Mouse (Mus musculus) adrenal gland, adult 18-20 months (tissue): ENCODE results near the gene Nlgn2. TPM values are rescaled to one million over a fixed set of nuclear protein-coding genes. Genes with fewer than 3 reads are reported as not detected.

Source experiments
- DNase-seq, 2 experiments: peaks; one replicate each; pipeline ENCODE4 v3.0.0; 2021 to 2022; ENCODE audit warnings: low spot score in 2 of 2
- microRNA-seq, 2 experiments: library from miRNA; unstranded; fragments of <30 nt; microRNA quantifications; one replicate each; pipeline ENCODE4 v1.2.0; 2021; ENCODE audit warnings: borderline number of aligned reads in 2 of 2
- total RNA-seq, 2 experiments: library from RNA; stranded (reverse); gene quantifications; 1 replicate in 1 of 2; 2 replicates in 1 of 2; pipeline ENCODE4 v1.2.3; 2021

Gene Nlgn2
- total RNA-seq, 2 experiments from 2014 or later: 19.7 to 24.9 TPM

DNA sequence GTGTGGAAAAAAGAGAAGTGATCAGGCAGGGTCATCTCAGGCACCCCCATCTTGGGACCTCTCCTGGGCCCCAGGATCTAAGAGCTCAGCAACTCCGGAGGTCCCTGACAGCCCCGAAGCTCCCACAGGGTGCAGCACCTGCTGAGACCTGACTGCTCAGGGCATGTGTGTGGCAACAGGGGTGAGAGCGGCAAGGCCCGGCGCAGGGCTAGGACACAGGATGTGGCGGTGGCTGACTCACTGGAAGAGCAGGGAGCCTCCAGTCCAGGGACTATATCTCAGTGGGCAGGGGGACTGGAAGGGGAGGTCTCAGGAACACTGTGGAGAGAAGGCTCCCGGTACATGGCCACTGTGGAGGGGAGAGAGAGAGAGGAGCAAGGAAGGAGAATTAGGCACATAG lies 39.7 kb downstream of the Nlgn2 start:
- DNase-seq: no peak

DNA sequence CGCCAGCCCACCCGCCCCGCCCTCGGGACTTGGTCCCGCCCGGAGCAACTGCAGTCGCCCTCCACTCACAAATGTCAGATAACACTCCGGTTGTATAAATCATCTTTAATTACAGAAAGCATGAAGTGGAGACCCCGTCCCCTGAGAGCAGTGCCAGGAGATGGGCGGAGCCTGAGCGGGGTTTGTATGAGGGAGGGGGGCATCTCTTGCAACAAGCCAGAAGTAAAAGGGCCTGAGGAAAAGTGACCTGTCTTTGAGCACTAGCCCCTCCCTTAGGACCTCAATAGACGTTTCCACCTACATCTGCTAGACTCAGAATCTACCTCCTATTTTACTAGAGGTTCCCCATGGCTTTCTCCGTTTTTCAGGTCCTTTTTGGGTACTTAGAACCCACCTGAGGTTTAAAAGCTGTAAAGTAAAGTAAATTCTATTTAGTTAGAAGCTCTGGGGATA lies 41.6 kb downstream of the Nlgn2 start:
- DNase-seq: no peak

DNA sequence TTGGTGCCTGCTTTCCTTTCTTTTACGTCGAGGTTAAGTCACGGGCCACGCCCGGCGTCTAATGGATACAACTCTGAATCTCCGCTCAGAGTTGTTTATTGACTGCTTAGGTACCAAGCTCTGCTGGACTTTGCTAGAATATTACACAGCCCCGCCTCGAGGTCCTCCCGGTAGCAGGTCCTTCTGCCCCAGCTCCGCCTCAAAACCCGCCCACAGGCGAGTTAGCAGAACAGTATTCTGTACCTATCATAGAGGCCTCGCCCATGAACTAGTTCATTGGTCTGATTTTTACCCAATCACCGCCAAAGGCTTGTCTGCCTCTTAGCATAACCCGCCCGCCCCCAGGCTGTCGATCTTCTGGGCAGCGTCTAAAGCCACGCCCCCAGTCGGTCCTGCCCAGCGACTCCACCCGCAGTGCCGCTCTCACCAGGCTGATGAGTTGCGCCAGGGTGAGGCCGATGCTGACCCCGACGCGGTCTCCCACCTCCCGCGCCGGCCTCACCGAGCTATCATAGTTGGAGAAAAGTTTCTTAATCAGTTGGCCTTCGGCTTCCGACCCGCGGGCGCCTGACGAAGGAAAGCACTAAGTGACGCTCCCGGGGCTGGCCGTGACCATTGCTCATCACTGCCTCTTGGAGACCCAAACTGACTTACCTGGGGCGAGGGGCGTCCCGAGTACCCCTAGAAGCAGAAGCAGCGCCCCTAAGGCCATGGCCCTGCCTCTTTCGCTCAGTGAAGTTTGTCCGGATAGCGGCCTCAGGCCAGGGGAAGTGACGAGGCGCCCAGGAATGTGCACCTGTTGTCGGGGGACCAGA lies 42.2 kb downstream of the Nlgn2 start, which contains the start of gene Chrnb1:
TSS of gene Chrnb1 (minus strand) at position 776 of the 815 bp plus-strand sequence.
- DNase-seq: peak; percentile 84 to 86

DNA sequence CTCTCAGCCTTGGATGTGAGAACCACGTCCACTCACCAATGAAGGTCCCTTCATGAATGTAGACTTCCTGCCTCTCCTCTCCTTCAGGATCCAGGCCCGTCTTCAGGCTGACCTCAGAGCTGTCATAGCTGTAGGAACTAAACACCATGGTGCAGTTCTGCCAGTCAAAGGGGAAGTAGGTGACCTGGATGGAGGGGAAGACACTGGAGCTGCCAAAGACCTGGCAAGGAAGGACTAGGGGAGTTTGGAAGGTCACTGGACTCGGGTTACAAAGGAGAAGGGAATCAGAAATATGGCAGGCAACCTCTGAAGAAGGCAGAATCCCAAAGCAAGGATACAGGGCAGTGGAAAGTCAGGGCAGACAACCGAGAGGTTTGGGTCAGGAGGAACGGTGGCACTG lies 44.2 kb downstream of the Nlgn2 start:
- DNase-seq: no peak

DNA sequence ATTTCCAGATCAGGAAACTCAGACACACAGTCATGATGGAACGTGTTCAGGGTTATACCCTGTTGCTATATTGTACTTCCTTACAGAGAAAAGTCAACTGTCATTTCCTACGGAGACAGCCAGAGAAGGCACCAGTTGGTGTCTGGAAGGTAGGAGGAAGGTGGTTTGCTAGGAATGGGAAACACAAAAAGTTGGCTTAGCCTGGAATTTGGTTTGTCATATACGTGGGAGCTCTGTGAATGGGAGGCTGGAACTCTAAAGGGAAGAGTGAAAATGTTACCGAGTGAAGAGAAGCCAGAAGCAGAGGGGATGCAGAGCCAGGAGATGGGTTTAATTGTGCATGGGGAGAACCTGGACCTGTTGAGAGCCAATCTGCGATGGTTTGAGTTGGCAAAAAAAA lies 46.2 kb downstream of the Nlgn2 start:
- DNase-seq: no peak

DNA sequence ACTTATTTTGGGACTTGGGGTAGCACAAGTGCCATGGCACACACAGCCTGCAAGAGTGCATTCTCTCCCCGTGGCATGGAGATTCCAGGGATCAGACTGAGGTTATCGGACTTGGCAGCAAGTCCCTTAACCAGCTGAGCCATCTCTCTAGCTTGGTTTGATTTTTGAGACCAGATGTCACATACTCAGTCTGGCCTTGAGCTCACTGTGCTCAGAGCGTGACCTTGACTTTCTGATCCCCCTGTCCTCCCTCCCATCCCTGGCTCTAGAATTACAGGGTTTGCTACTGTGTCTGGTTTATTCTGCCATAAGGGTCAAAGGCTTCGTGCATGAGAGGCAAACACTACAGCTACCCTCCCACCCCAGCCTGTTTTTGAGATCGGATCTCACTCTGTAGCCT lies 48.2 kb downstream of the Nlgn2 start:
- no peak for DNase-seq

DNA sequence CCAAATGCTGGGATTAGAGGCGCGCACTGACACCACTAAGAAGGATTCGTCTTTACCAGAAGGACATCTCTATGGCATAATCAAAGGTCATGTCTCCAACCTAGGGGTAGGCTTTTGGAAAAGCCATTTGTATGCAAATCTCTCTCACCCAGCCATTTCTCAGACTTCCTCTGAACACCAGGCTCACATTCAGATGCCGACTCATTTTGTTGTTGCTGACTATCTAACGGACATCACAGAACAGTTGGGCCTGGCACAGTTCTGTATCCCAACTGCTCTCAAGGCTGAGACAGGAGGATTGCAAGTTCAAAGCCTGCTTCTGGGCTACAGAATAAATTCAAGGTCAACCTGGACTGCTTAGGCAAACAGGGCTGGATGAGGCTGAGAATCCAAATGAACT lies 50.3 kb downstream of the Nlgn2 start:
- no peak for DNase-seq

DNA sequence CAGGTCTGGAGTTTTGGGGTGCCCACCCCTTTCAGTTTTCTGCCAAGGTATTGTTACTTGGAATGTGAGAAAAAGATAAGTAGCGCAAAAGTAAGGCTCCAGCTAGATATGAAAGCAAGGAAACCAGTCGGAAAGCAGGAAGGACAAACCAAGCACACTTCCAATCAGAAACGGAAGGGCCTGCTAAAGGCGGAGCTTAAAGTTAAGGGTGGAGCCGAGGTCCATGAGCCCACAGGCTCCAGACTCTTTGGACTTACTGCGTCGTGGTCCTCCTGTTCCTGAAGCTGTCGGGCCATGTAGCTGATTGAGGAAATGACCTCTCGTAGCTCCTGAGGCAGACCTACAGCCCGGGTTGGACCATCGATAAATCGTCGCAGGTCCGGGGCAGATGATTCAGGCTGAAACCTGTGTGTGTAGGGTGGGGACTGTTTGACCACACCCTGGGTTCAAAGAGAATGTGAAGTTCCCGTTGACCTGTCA lies 52.8 kb downstream of the Nlgn2 start:
- DNase-seq: no peak

DNA sequence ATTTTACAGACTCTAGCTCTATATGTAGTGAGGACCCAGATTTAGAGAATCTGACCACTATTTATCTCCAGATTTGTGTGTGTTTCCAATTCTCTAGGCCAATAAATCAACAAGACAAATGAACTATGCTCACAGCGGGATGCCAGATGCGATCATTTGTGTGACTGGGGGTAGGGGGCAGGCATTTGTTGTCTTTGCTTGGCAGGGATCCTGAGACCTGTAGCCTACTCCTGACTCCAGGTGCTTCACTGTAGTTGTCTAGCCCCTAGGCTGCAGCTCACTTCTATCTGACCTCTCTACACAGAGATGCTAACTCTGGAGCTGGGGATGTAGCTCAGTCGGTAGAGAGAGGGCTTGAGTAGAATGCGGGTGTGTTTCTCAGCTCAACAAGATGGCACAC lies 55.8 kb downstream of the Nlgn2 start:
- no peak for DNase-seq

DNA sequence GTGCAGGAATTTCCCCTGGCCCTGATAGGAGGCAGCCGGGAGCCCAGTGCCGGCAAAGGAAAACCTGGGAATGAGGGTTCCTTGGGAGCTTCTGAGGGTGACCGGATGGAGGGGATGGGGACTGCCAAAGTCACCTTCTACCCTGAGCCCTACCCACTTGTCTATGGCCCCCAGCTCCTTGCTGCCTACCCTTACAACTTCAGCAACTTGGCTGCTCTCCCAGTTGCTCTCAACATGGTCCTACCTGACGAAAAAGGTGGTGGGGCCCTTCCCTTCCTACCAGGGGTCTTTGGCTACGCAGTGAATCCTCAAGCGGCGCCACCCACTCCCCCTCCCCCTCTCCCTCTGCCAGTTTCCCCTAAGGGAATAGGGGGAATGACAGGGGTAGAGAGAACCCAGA lies 58.6 kb downstream of the Nlgn2 start:
- no peak for DNase-seq

DNA sequence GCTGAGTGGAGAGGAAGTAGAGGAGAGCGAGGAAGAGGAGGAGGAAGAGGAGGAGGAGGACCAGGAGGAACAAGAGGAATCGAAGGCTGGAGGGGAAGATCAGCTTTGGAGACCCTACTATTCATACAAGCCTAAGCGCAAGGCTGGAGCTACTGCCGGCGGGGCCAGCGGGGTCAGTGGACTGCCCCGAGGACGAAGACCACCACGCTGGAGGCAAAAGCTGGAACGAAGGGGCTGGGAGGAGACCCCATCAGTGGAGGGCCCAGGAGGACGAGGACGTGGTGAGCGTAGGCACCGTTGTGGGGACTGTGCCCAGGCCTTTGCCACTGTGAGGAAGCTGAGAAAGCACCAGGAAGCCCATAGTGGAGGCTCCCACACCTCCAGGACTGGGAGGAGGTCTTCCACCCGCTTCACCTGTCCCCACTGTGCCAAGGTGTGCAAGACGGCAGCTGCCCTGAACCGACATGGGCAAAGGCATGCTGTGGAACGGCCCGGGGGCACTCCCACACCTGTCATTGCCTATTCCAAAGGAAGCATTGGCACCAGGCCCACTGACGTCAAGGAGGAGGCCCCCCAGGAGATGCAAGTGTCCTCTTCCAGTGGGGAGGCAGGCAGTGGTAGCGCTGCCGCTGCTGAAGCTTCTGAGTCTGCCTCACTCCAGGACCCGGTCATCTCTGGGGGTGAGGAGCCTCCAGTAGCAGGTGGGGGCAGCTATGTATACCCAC lies 59.2 kb downstream of the Nlgn2 start:
- DNase-seq: no peak

DNA sequence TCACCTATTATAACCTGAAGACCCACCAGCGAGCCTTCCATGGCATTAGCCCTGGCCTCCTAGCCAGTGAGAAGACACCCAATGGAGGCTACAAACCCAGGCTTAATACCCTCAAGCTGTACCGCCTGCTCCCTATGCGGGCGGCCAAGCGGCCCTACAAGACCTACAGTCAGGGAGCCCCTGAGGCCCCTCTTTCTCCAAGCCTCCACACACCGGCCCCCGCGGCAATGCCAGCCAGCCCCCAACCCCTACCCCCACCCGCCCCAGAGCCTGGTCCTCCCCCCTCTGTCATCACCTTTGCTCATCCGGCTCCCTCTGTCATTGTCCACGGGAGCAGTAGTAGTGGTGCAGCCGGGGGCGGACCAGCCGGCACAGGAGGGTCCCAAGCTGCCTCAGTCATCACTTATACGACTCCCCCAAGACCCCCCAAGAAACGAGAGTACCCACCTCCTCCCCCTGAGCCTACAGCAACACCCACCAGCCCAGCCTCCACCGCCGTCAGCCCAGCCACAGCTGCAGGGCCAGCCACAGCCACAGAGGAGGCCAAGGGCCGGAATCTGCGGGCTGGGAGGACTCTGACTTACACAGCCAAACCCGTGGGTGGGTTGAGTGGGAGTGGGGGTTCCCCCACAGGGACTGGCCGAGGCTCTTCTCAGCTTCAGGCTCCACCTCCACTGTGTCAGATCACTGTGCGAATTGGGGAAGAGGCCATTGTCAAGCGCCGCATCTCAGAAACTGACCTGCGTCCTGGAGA lies 59.9 kb downstream of the Nlgn2 start:
- DNase-seq: no peak

DNA sequence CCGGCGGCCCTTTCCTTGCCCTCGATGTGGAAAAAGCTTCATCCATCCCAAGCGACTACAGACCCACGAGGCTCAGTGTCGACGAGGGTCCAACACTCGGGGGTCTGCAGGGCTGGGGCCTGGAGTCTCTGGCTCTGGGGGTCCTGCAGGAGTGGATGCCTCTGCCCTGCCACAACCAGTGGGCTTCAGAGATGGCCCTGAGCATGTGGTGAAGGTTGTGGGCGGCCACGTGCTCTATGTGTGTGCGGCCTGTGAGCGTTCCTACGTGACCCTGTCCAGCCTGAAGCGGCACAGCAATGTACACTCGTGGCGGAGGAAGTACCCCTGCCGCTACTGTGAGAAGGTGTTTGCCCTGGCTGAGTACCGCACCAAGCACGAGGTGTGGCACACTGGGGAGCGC lies 61.1 kb downstream of the Nlgn2 start:
- DNase-seq: no peak

DNA sequence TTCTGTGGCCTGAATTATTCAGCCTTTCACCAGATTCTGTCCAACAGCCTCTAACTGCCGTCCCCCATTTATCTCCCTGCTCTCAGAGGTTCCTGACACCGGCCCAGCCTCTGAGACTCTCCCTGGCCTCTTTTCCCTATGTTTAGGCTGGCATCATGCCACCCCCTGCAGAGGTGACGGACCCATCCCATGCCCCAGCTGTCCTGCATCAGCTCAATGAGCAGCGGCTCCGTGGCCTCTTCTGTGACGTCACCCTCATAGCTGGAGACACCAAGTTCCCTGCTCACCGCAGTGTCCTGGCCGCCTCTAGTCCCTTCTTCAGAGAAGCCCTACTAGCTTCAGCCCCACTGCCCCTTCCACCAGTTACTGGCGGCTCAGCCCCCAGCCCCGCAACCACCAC lies 61.9 kb downstream of the Nlgn2 start:
- no peak for DNase-seq

DNA sequence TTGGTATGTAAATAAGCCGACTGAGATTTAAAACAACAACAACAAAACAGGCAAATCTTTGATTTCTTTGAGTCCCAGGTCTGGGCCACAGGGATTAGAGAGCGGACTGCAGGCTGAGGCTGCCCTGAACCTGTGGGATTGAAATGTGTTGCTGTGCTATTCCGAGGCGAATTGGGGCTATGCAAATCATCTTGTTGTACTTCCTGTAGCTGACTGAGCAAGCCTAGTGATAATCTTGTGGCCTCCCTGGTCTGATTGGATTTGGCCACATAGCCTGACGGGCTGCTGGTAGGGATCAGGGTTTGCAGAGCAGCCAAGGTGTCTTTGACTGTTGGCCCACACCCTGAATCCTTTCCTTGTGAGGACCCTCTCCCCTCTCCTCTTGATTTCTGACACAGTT lies 62.6 kb downstream of the Nlgn2 start:
- DNase-seq: no peak

Small RNA genes lying within 50 kb of the gene (microRNA-seq; reads per million reads assigned to microRNA genes)
- gene Mir6924: 0 to 0.95 reads per million in 2 experiments

Other genes starting within 250 kb of the Nlgn2 start
- gene Atp1b2, start 231.8 kb downstream of the Nlgn2 start, total RNA-seq: 10 to 100 TPM; 32.8 to 39.8 TPM
- gene Shbg, start 219.9 kb downstream of the Nlgn2 start, total RNA-seq: not detected
- gene Sat2, start 215.8 kb downstream of the Nlgn2 start, total RNA-seq: 1 to 10 TPM; 5.9 to 6.5 TPM
- gene Fxr2, start 204.8 kb downstream of the Nlgn2 start, total RNA-seq: 10 to 100 TPM; 83.5 to 90.2 TPM
- gene Sox15, start 182.5 kb downstream of the Nlgn2 start, total RNA-seq: not detected
- gene Mpdu1, start 175.1 kb downstream of the Nlgn2 start, total RNA-seq: 100 to 1,000 TPM in 1 of 2 experiments, 10 to 100 TPM in 1; 95.7 to 117 TPM
- gene Cd68, start 171.6 kb downstream of the Nlgn2 start, total RNA-seq: 10 to 100 TPM; 20.5 to 36.7 TPM
- 100 to 1,000 TPM; 584 to 655 TPM for gene Eif4a1, start 165.4 kb downstream of the Nlgn2 start, total RNA-seq
- gene Senp3, start 155.7 kb downstream of the Nlgn2 start, total RNA-seq: 10 to 100 TPM; 69.0 to 79.8 TPM
- gene Tnfsf13, start 152.0 kb downstream of the Nlgn2 start, total RNA-seq: 1 to 10 TPM; 2.8 to 5.3 TPM
- gene Tnfsf12, start 141.9 kb downstream of the Nlgn2 start, total RNA-seq: 10 to 100 TPM; 23.7 to 26.2 TPM
- gene Tnfsfm13, start 141.7 kb downstream of the Nlgn2 start, total RNA-seq: 1 to 10 TPM; 3.6 to 4.9 TPM
- 10 to 100 TPM; 55.4 to 79.7 TPM for gene Polr2a, start 79.1 kb downstream of the Nlgn2 start, total RNA-seq
- not detected for gene Slc35g3, start 75.8 kb downstream of the Nlgn2 start, total RNA-seq
- gene Zbtb4, start 71.9 kb downstream of the Nlgn2 start, total RNA-seq: 10 to 100 TPM; 48.2 to 71.4 TPM
- 1 to 10 TPM; 1.3 to 3.9 TPM for gene Chrnb1, start 41.8 kb downstream of the Nlgn2 start, total RNA-seq
- 10 to 100 TPM in 1 of 2 experiments, 1 to 10 TPM in 1; 3.0 to 13.0 TPM for gene Fgf11, start 35.9 kb downstream of the Nlgn2 start, total RNA-seq
- gene Tmem102, start 32.2 kb downstream of the Nlgn2 start, total RNA-seq: under 1 TPM; 0.36 to 0.51 TPM
- not detected for gene Gm39566, start 22.5 kb downstream of the Nlgn2 start, total RNA-seq
- not detected for gene Spem2, start 19.3 kb downstream of the Nlgn2 start, total RNA-seq
- not detected for gene Spem1, start 15.6 kb downstream of the Nlgn2 start, total RNA-seq
- gene Tmem256, start 730 bp upstream of the Nlgn2 start, total RNA-seq: 100 to 1,000 TPM; 145 TPM
- 10 to 100 TPM; 38.2 to 46.2 TPM for gene Plscr3, start 8.6 kb upstream of the Nlgn2 start, total RNA-seq
- under 1 TPM in 1 of 2 experiments, not detected in 1; 0.38 TPM for gene Tnk1, start 20.9 kb upstream of the Nlgn2 start, total RNA-seq
- gene Tmem95, start 40.2 kb upstream of the Nlgn2 start, total RNA-seq: not detected
- gene Kctd11, start 43.6 kb upstream of the Nlgn2 start, total RNA-seq: 1 to 10 TPM; 3.6 to 6.0 TPM
- 1 to 10 TPM in 1 of 2 experiments, under 1 TPM in 1; 0.43 to 1.5 TPM for gene Acap1, start 57.8 kb upstream of the Nlgn2 start, total RNA-seq
- under 1 TPM; 0.29 to 0.86 TPM for gene 2810408A11Rik, start 63.2 kb upstream of the Nlgn2 start, total RNA-seq
- gene Neurl4, start 63.3 kb upstream of the Nlgn2 start, total RNA-seq: 10 to 100 TPM; 48.5 to 53.9 TPM
- gene Gps2, start 76.1 kb upstream of the Nlgn2 start, total RNA-seq: 10 to 100 TPM; 47.3 to 52.4 TPM
- 100 to 1,000 TPM; 579 to 673 TPM for gene Eif5a, start 84.2 kb upstream of the Nlgn2 start, total RNA-seq
- 10 to 100 TPM; 14.2 to 32.6 TPM for gene Ybx2, start 98.0 kb upstream of the Nlgn2 start, total RNA-seq
- gene Slc2a4, start 110.4 kb upstream of the Nlgn2 start, total RNA-seq: 100 to 1,000 TPM in 1 of 2 experiments, 10 to 100 TPM in 1; 70.7 to 200 TPM
- under 1 TPM in 1 of 2 experiments, not detected in 1; 0.66 TPM for gene Cldn7, start 127.0 kb upstream of the Nlgn2 start, total RNA-seq
- 100 to 1,000 TPM; 114 to 123 TPM for gene Ctdnep1, start 143.4 kb upstream of the Nlgn2 start, total RNA-seq
- 10 to 100 TPM; 62.7 to 81.3 TPM for gene Elp5, start 144.7 kb upstream of the Nlgn2 start, total RNA-seq
- 100 to 1,000 TPM; 436 to 473 TPM for gene Gabarap, start 153.4 kb upstream of the Nlgn2 start, total RNA-seq
- gene Phf23, start 158.0 kb upstream of the Nlgn2 start, total RNA-seq: 10 to 100 TPM; 51.5 to 57.5 TPM
- gene Dvl2, start 162.8 kb upstream of the Nlgn2 start, total RNA-seq: 10 to 100 TPM; 13.8 to 14.9 TPM
- 1,000 to 10,000 TPM in 1 of 2 experiments, 100 to 1,000 TPM in 1; 522 to 1,041 TPM for gene Acadvl, start 177.6 kb upstream of the Nlgn2 start, total RNA-seq
- gene Dlg4, start 179.2 kb upstream of the Nlgn2 start, total RNA-seq: 10 to 100 TPM; 24.6 to 33.0 TPM
- under 1 TPM in 1 of 2 experiments, not detected in 1; 0.50 TPM for gene Asgr1, start 216.3 kb upstream of the Nlgn2 start, total RNA-seq